Mouse (Mus musculus) neural tube, embryonic 11.5 days (tissue): Measurements from ENCODE around the gene Smim10l1. TPM values are rescaled to one million over a fixed set of nuclear protein-coding genes. Genes with fewer than 3 reads are reported as not detected.

Experiments
- ATAC-seq: fragments of 200-750 bp; cut with Nextera tagmentation; 2 replicates; pipeline ENCODE4 v1.8.0; 2017; ENCODE audit warnings: moderate number of reproducible peaks, mild to moderate bottlenecking, moderate TSS enrichment, moderate library complexity; ENCODE audit not compliant: insufficient read depth, low FRiP score, low TSS enrichment
- DNase-seq: peaks from one replicate; pipeline ENCODE4 v3.0.0-alpha.2; 2015; ENCODE audit warnings: low spot score
- H3K27ac ChIP-seq: fragments of 300-500 bp; sonication (generic); 2 replicates; pipeline ENCODE4 v1.5.1; 2014; ENCODE audit warnings: low read depth, mild to moderate bottlenecking, low read length
- H3K27me3 ChIP-seq: fragments of 300-500 bp; sonication (generic); 2 replicates; pipeline ENCODE4 v1.6.1; 2014; ENCODE audit warnings: mild to moderate bottlenecking, low read length, mixed read lengths; ENCODE audit not compliant: control insufficient read depth, insufficient read depth
- H3K36me3 ChIP-seq: fragments of 300-500 bp; sonication (generic); 2 replicates; pipeline ENCODE4 v1.6.1; 2014; ENCODE audit warnings: mild to moderate bottlenecking, low read length, moderate library complexity, mixed read lengths; ENCODE audit not compliant: control insufficient read depth, insufficient read depth
- H3K4me1 ChIP-seq: fragments of 300-500 bp; sonication (generic); 2 replicates; pipeline ENCODE4 v1.6.1; 2014; ENCODE audit warnings: low read length, mixed read lengths; ENCODE audit not compliant: control insufficient read depth, insufficient read depth
- H3K4me2 ChIP-seq: fragments of 300-500 bp; sonication (generic); 2 replicates; pipeline ENCODE4 v1.6.1; 2014; ENCODE audit warnings: low read depth, mild to moderate bottlenecking, moderate library complexity
- H3K4me3 ChIP-seq: fragments of 300-500 bp; sonication (generic); 2 replicates; pipeline ENCODE4 v1.5.1; 2014; ENCODE audit warnings: low read depth, low read length
- H3K9ac ChIP-seq: fragments of 300-500 bp; sonication (generic); 2 replicates; pipeline ENCODE4 v1.6.1; 2014; ENCODE audit warnings: mild to moderate bottlenecking, low read length
- H3K9me3 ChIP-seq: fragments of 300-500 bp; sonication (generic); 2 replicates; pipeline ENCODE4 v1.6.1; 2016; ENCODE audit warnings: low read length; ENCODE audit not compliant: control insufficient read depth
- WGBS: fragments of 180-500 bp; shearing (Covaris S2); extraction: QIAGEN DNeasy Blood & Tissue Kit; methylation state at CpG from one replicate; pipeline ENCODE4 v1.1.7; 2014; 5-methylcytosine and 5-hydroxymethylcytosine counted together
- polyA plus RNA-seq: library from polyadenylated mRNA; unstranded; fragments of >200 nt; fragmentation: Nextera tagmentation; extraction: Ambion mirVana; gene quantifications from 2 replicates; pipeline ENCODE4 v1.2.1, GENCODE M21; 2014

Gene Smim10l1
- 80.2 and 80.3 TPM in 2 replicates for polyA plus RNA-seq

DNA sequence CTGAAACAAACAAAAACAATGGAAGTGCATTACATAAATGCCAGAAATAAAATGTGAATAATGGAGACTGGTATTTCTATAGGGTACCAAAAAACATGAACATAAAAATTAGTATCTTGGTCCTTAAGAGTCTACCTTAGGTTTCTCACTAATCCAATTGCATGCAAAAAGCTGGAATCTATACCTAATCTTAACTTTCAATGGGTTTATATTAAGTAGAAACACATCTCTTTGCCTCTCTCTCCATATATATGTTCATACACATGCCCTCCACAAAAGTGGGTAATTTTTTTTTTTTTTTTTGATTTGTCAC lies at the start of gene Smim10l1:
Smim10l1 (plus strand) TSS at position 301 of the 313 bp plus-strand sequence.
- H3K27me3 ChIP-seq, result no peaks in the 10 kb centered on the region
- peak within 1 kb of the TSS; percentile 89 for H3K9ac ChIP-seq
- ATAC-seq (no peak), DNase-seq (no peak)
- peak within 1 kb of the TSS; percentile 56 for H3K4me2 ChIP-seq
- peak within 1 kb of the TSS; percentile 97 for H3K27ac ChIP-seq
- no peaks in the 10 kb centered on the region for H3K4me1 ChIP-seq
- no peaks in the 10 kb centered on the region for H3K9me3 ChIP-seq
- no peaks in the 10 kb centered on the region; the same call in 1 of the 2 replicates for H3K36me3 ChIP-seq
- H3K4me3 ChIP-seq, result peak within 1 kb of the TSS; percentile 67

DNA sequence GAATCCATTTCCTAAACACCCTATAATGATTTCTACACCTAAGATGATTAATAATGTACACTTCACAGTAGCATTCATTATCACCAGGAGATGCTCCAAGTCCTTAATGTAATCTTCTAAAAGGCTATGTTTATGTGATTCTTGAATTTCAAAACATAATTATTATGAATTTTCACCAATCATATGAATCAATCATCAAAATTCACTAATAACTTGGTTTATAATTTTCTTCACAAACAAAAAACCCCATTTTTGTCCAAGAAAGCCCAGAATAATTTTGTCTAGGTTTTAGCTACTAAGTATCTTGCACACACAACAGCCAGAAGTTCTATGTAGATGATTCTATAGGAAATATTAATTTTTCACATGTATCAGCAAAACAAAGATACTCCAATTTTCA lies 49.0 kb upstream of the Smim10l1 start, which contains the start of gene Tas2r140:
Tas2r140 (minus strand) TSS at position 101 of the 400 bp plus-strand sequence.
- no peaks in the 10 kb centered on the region for H3K36me3 ChIP-seq
- H3K27ac ChIP-seq, result no peak within 1 kb of the TSS
- ATAC-seq, result no peak
- no peak for DNase-seq
- no peak within 1 kb of the TSS for H3K4me2 ChIP-seq
- H3K4me3 ChIP-seq, result no peak within 1 kb of the TSS
- H3K27me3 ChIP-seq, result no peaks in the 10 kb centered on the region
- no peak within 1 kb of the TSS for H3K9ac ChIP-seq
- H3K4me1 ChIP-seq, result no peaks in the 10 kb centered on the region
- no peaks in the 10 kb centered on the region for H3K9me3 ChIP-seq

DNA sequence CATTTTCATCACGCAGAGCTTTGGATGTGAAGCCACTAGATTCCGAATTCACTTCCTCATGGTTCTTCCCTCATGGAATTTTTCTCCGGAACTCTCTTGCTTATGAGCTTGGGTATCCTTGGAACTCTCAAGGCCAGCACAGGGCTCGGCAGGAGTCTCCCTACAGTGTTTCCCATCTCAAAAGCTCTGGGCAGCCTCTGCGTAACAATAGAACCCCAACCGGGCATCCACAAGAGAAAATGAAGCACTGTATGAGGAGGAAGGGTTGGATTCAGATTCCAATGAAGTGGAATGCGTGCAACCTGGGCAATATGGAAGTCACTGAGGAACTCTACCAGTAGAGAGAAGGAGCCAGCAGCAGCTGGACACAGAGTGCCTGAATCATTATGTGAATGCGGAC lies 12.5 kb upstream of the Smim10l1 start:
- ATAC-seq, result no peak

DNA sequence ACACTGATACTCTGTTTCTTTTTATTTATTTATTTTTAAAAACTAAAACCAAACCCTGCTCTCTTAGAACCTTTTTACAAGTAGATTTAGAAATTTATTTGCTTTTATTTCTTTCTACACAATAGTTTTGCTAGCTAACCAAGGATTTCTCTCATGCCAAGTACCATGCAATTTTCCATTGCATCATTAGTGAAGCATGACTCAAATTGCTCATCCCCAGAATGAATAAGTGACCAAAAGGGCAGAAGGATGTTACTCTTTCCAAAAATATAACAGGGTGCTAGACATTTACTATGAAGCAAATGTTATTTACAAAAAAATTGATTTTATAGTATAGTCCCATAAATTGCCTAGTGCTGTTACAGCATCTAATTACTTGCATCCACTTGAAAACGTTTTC lies 2.3 kb upstream of the Smim10l1 start:
- H3K9ac ChIP-seq, result no peak overlapping the region
- H3K4me3 ChIP-seq, result no peak overlapping the region
- no peaks in the 10 kb centered on the region; the same call in 1 of the 2 replicates for H3K36me3 ChIP-seq
- no peaks in the 10 kb centered on the region for H3K4me1 ChIP-seq
- ATAC-seq (no peak), DNase-seq (no peak)
- H3K9me3 ChIP-seq, result no peaks in the 10 kb centered on the region
- no peaks in the 10 kb centered on the region for H3K27me3 ChIP-seq
- WGBS, result 55% methylated on average over 1 of the region's 1 CpGs
- no peak overlapping the region for H3K4me2 ChIP-seq
- no peak overlapping the region for H3K27ac ChIP-seq

More for the DNA sequence above, 12.5 kb upstream of the Smim10l1 start:
- Histone ChIP-seq H3K27me3 (no peaks in the 10 kb centered on the region), H3K9me3 (no peaks in the 10 kb centered on the region), H3K36me3 (no peaks in the 10 kb centered on the region), H3K4me2 (no peak overlapping the region), H3K9ac (no peak overlapping the region), H3K4me3 (no peak overlapping the region), H3K4me1 (no peaks in the 10 kb centered on the region), H3K27ac (no peak overlapping the region)
- no peak for DNase-seq
- WGBS, result 78% methylated on average over 8 of the region's 8 CpGs

DNA sequence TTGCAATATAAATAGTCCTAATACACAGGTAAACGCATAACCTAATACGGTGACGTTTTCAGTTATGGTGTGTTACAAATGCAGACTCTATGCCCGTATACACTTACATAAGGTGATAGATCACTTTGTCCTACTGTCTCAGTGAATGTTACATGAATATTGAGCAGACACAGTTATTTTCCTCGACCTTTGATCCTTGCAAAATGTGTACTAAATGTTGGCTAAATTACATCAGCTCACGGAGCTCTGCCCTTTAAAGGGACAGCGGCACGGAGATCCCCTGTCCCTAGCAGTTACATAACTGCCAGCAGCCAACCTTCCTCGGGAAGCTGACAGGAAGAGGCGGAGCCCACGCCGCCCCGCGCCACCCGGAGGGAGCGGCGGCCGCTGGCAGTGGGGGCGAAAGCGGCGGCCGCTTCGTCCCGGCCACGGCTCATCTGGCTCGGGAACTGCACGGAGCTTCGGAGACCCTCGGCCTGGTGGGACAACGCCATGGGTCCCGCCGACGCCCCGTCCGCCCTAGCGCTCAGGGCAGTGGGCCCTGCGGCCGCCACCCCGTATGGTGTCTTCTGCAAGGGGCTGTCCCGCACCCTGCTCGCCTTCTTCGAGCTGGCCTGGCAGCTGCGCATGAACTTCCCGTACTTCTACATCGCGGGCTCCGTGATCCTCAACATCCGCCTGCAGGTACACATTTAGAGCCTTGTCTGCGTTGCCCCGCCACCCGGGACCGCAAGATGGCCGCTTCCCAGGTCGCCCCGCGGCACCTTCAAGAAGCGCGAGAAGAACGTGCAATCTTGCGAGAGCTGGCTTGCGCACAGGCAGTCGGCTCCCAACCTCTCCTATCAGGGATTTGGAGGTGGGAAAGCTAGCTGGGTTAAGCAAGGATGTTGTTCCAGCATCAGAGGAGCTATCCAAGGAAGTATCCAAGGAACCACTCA lies 482 bp downstream of the Smim10l1 start:
- H3K27me3 ChIP-seq, result no peaks in the 10 kb centered on the region
- H3K9me3 ChIP-seq, result no peaks in the 10 kb centered on the region
- no peaks in the 10 kb centered on the region for H3K4me1 ChIP-seq
- ATAC-seq (peak; percentile 95), DNase-seq (peak; percentile 90)
- no peaks in the 10 kb centered on the region; the same call in 1 of the 2 replicates for H3K36me3 ChIP-seq
- H3K4me3 ChIP-seq, result peak overlapping the region; percentile 67
- 1% methylated on average over 62 of the region's 62 CpGs for WGBS
- peak overlapping the region; percentile 97 for H3K27ac ChIP-seq
- H3K9ac ChIP-seq, result peak overlapping the region; percentile 89
- H3K4me2 ChIP-seq, result peak overlapping the region; percentile 56

Other genes starting within 250 kb of the Smim10l1 start
- gene Tas2r116, start 249.5 kb upstream of the Smim10l1 start, polyA plus RNA-seq, result not detected in 2 replicates
- gene Tas2r110, start 236.9 kb upstream of the Smim10l1 start, polyA plus RNA-seq, result not detected in 2 replicates
- not detected in 2 replicates for gene Tas2r113, start 211.9 kb upstream of the Smim10l1 start, polyA plus RNA-seq
- gene Tas2r125, start 195.3 kb upstream of the Smim10l1 start, polyA plus RNA-seq, result not detected in 2 replicates
- not detected in 2 replicates for gene Tas2r129, start 153.8 kb upstream of the Smim10l1 start, polyA plus RNA-seq
- not detected in 2 replicates for gene Tas2r131, start 147.0 kb upstream of the Smim10l1 start, polyA plus RNA-seq
- gene Tas2r109, start 123.9 kb upstream of the Smim10l1 start, polyA plus RNA-seq, result not detected in 2 replicates
- gene Tas2r103, start 67.8 kb upstream of the Smim10l1 start, polyA plus RNA-seq, result not detected in 2 replicates
- gene Tas2r140, start 49.1 kb upstream of the Smim10l1 start, polyA plus RNA-seq, result not detected in 2 replicates
- not detected in 2 replicates for gene 5530400C23Rik, start 187.3 kb downstream of the Smim10l1 start, polyA plus RNA-seq